Comparison of ENCODE assay signal across 28 mouse cellular contexts in the genomic region with DNA sequence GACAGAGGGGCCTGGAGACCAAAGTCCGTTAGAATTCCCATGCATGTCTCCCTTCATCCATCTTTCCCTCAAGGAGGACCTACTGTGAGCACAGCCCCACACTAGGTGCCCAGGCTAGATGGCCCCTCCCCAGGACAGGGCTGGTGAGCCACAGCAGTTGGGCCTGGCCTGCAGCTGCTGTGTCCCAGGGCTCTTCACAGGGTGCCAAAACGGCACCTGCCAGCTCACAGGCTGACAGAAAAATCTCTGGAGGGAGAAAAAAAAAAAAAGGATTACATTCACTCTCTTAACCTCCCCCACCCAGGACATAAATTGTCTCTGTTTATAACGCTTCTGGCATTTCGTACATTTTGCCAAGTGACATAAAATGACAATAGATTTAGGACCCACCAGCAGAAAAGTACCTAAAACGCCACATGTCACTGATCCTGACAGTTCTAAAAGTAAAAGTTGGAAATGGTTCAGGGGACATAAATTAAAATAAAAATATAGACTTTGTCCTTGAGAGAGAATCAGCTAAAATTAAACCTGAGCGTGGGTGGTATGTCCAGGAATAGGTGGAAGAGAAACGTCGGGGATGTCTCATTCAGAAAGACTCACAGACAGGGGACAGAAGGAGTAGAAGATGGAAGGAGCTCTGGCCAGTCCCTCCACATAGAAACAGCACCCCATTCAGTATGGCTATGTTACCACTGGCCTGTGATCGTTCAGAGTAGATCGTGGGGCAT.
DNase-seq lines count a peak whose midpoint lies in the region; ATAC-seq and TF ChIP-seq lines count a peak whose summit lies in the region.
"Had no signal": no experiment of that assay in that cellular context is flagged by ENCODE, and none has a peak within 500 bp of the region (broad histone marks: within the 10 kb centered on the region; RNA-seq: fewer than 3 reads in every experiment).

No protein-coding gene starts in this region.

- H3K36me3 ChIP-seq in forebrain, embryonic 10.5 days (replicated peaks): no peaks in the 10 kb centered on the region
- H3K36me3 ChIP-seq in forebrain, postnatal 0 days (ENCODE audit: insufficient read depth): no peaks in the 10 kb centered on the region
- H3K36me3 ChIP-seq in neural tube, embryonic 14.5 days (ENCODE audit: control insufficient read depth, insufficient read depth, low read length): no peaks in the 10 kb centered on the region
- H3K36me3 ChIP-seq in forebrain, embryonic 16.5 days (ENCODE audit: control insufficient read depth, insufficient read depth): no peaks in the 10 kb centered on the region
- H3K36me3 ChIP-seq: embryonic facial prominence, embryonic 13.5 days; G1E; heart, embryonic 13.5 days; limb, embryonic 15.5 days; liver, embryonic 13.5 days had no signal

- peak overlapping the region; percentile 51; the same call in 1 of the 2 replicates for H3K27ac ChIP-seq in forebrain, embryonic 10.5 days
- H3K27ac ChIP-seq in forebrain, postnatal 0 days (ENCODE audit: low read depth, low read length): no peak overlapping the region
- H3K27ac ChIP-seq in left cerebral cortex, adult 2 months: peak overlapping the region; percentile 70; the same call in 1 of the 2 replicates
- H3K27ac ChIP-seq in neural tube, embryonic 14.5 days (ENCODE audit: low read depth, low read length): 0 out of 2 replicates have a peak overlapping the region, but pooled peaks have one; percentile 12
- peak overlapping the region; percentile 87 for H3K27ac ChIP-seq in forebrain, embryonic 16.5 days (ENCODE audit: low read length)
- H3K27ac ChIP-seq: embryonic facial prominence, embryonic 13.5 days; heart, embryonic 13.5 days; hindbrain, embryonic 14.5 days; limb, embryonic 15.5 days; liver, embryonic 13.5 days; macrophage had no signal

- DNase-seq in forebrain, embryonic 10.5 days (ENCODE audit: extremely low spot score, low spot score): no peak
- DNase-seq in forebrain, postnatal 0 days: no peak
- no peak for DNase-seq in left cerebral cortex, adult 2 months (ENCODE audit: extremely low spot score in 1 of 2, low spot score in 2 of 2)
- no peak for DNase-seq in left cerebral cortex, adult 9 months (ENCODE audit: low spot score in 2 of 2)
- no peak for DNase-seq in neural tube, embryonic 10.5 days (ENCODE audit: extremely low spot score, low spot score)
- DNase-seq in right cerebral cortex, postnatal 25 days: no peak
- DNase-seq: adrenal gland, adult 8-10 months; cerebellum, adult 11 months; cerebellum, adult 9-11 months; embryo, embryonic 11 days; heart, postnatal 10 days; kidney, adult 9 months; kidney, postnatal 25 days; liver, embryonic 13.5 days; lung, adult 18-20 months; lung, postnatal 10 days; spleen, adult 18-20 months; thymus, postnatal 25 days had no signal

- TF ChIP-seq CTCF in forebrain, postnatal 0 days (IDR thresholded peaks at IDR 0.05; ENCODE audit: low read depth): no peak
- no peak for TF ChIP-seq CTCF in left cerebral cortex, adult 2 months (IDR thresholded peaks at IDR 0.05)

- intact Hi-C loops in left cerebral cortex, adult 2 months (cut with DNase I): no loop called here

- no peak overlapping the region for H3K4me2 ChIP-seq in forebrain, postnatal 0 days (ENCODE audit: low read depth)
- no peak overlapping the region for H3K4me2 ChIP-seq in neural tube, embryonic 14.5 days (ENCODE audit: low read depth, low read length)
- no peak overlapping the region for H3K4me2 ChIP-seq in forebrain, embryonic 16.5 days (ENCODE audit: low read length)
- H3K4me2 ChIP-seq: embryonic facial prominence, embryonic 13.5 days; heart, embryonic 13.5 days; hindbrain, embryonic 14.5 days; limb, embryonic 15.5 days; liver, embryonic 13.5 days had no signal

- H3K4me1 ChIP-seq in forebrain, embryonic 10.5 days: peaks cover 44% of the 10 kb centered on the region
- H3K4me1 ChIP-seq in forebrain, postnatal 0 days (ENCODE audit: insufficient read depth): peaks cover 13% of the 10 kb centered on the region
- peaks cover 23% of the 10 kb centered on the region for H3K4me1 ChIP-seq in neural tube, embryonic 14.5 days (ENCODE audit: control insufficient read depth, insufficient read depth, low read length)
- peaks cover 37% of the 10 kb centered on the region for H3K4me1 ChIP-seq in forebrain, embryonic 16.5 days (replicated peaks; ENCODE audit: control insufficient read depth, insufficient read depth, low read length)
- H3K4me1 ChIP-seq: heart, embryonic 13.5 days; limb, embryonic 15.5 days; liver, embryonic 13.5 days had no signal

- H3K4me3 ChIP-seq in forebrain, embryonic 10.5 days: no peak overlapping the region
- no peak overlapping the region for H3K4me3 ChIP-seq in forebrain, postnatal 0 days (ENCODE audit: low read depth, low read length)
- H3K4me3 ChIP-seq in left cerebral cortex, adult 2 months: no peak overlapping the region
- H3K4me3 ChIP-seq in neural tube, embryonic 14.5 days (ENCODE audit: low read depth, low read length): no peak overlapping the region
- H3K4me3 ChIP-seq in forebrain, embryonic 16.5 days (replicated peaks; ENCODE audit: low read length): no peak overlapping the region
- H3K4me3 ChIP-seq: embryonic facial prominence, embryonic 13.5 days; erythroblast, embryonic 14.5 days; heart, embryonic 13.5 days; limb, embryonic 15.5 days; liver, embryonic 13.5 days had no signal

- WGBS in forebrain, embryonic 10.5 days: 82% methylated on average over 10 of the region's 10 CpGs
- 44% methylated on average over 10 of the region's 10 CpGs for WGBS in forebrain, postnatal 0 days
- 44% methylated on average over 10 of the region's 10 CpGs for WGBS in neural tube, embryonic 14.5 days
- WGBS in forebrain, embryonic 16.5 days: 44% methylated on average over 10 of the region's 10 CpGs

- no peak overlapping the region for H3K9ac ChIP-seq in forebrain, postnatal 0 days
- no peak overlapping the region for H3K9ac ChIP-seq in neural tube, embryonic 14.5 days (replicated peaks; ENCODE audit: low read depth, low read length)
- H3K9ac ChIP-seq in forebrain, embryonic 16.5 days (replicated peaks; ENCODE audit: low read depth, low read length): no peak overlapping the region
- H3K9ac ChIP-seq: embryonic facial prominence, embryonic 13.5 days; heart, embryonic 13.5 days; hindbrain, embryonic 14.5 days; limb, embryonic 15.5 days; liver, embryonic 13.5 days had no signal

- H3K9me3 ChIP-seq in forebrain, embryonic 10.5 days: no peaks in the 10 kb centered on the region
- H3K9me3 ChIP-seq in forebrain, postnatal 0 days (ENCODE audit: low read length): no peaks in the 10 kb centered on the region
- no peaks in the 10 kb centered on the region for H3K9me3 ChIP-seq in neural tube, embryonic 14.5 days (ENCODE audit: control insufficient read depth, low read length)
- H3K9me3 ChIP-seq in forebrain, embryonic 16.5 days (ENCODE audit: control insufficient read depth, low read length): no peaks in the 10 kb centered on the region
- H3K9me3 ChIP-seq: embryonic facial prominence, embryonic 13.5 days; heart, embryonic 13.5 days; limb, embryonic 15.5 days; liver, embryonic 13.5 days had no signal

- H3K27me3 ChIP-seq in forebrain, embryonic 10.5 days (ENCODE audit: poor library complexity, severe bottlenecking): 0 out of 2 replicates have a peak, but pooled peaks cover 5% of the 10 kb centered on the region
- no peaks in the 10 kb centered on the region for H3K27me3 ChIP-seq in forebrain, postnatal 0 days (ENCODE audit: insufficient read depth, low read length)
- H3K27me3 ChIP-seq in neural tube, embryonic 14.5 days (ENCODE audit: control insufficient read depth, insufficient read depth, low read length): no peaks in the 10 kb centered on the region
- H3K27me3 ChIP-seq in forebrain, embryonic 16.5 days (replicated peaks; ENCODE audit: control insufficient read depth, insufficient read depth, low read length): no peaks in the 10 kb centered on the region
- H3K27me3 ChIP-seq: liver, embryonic 13.5 days had no signal

- no peak for ATAC-seq in forebrain, postnatal 0 days
- ATAC-seq in neural tube, embryonic 14.5 days (ENCODE audit: low read depth): no peak; the same call in 1 of the 2 replicates
- ATAC-seq in forebrain, embryonic 16.5 days: no peak
- ATAC-seq: intestine, postnatal 0 days had no signal
